Mouse (Mus musculus) intestine, embryonic 15.5 days (tissue): ENCODE data around the gene Irs2. TPM values are rescaled to one million over a fixed set of nuclear protein-coding genes. Genes with fewer than 3 reads are reported as not detected.

Experiments
- ATAC-seq: fragments of 200-750 bp; cut with Nextera tagmentation; 2 replicates; pipeline ENCODE4 v1.8.0; 2017; ENCODE audit warnings: moderate TSS enrichment, moderate library complexity
- H3K27ac ChIP-seq: fragments of 300-500 bp; sonication (generic); 2 replicates; pipeline ENCODE4 v1.5.1; 2015; ENCODE audit warnings: mild to moderate bottlenecking, inconsistent platforms
- H3K27me3 ChIP-seq: fragments of 300-500 bp; sonication (generic); replicated peaks from 2 replicates; pipeline ENCODE4 v1.6.1; 2015; ENCODE audit warnings: inconsistent platforms
- H3K36me3 ChIP-seq: fragments of 300-500 bp; sonication (generic); 2 replicates; pipeline ENCODE4 v1.6.1; 2015; ENCODE audit warnings: inconsistent platforms
- H3K4me1 ChIP-seq: fragments of 300-500 bp; sonication (generic); replicated peaks from 2 replicates; pipeline ENCODE4 v1.6.1; 2015; ENCODE audit warnings: inconsistent platforms
- H3K4me2 ChIP-seq: fragments of 300-500 bp; sonication (generic); replicated peaks from 2 replicates; pipeline ENCODE4 v1.6.1; 2015; ENCODE audit warnings: mild to moderate bottlenecking, inconsistent platforms
- H3K4me3 ChIP-seq: fragments of 300-500 bp; sonication (generic); replicated peaks from 2 replicates; pipeline ENCODE4 v1.5.1; 2015; ENCODE audit warnings: inconsistent platforms
- H3K9ac ChIP-seq: fragments of 300-500 bp; sonication (generic); 2 replicates; pipeline ENCODE4 v1.6.1; 2015; ENCODE audit warnings: inconsistent platforms
- H3K9me3 ChIP-seq: fragments of 300-500 bp; sonication (generic); 2 replicates; pipeline ENCODE4 v1.6.1; 2016; ENCODE audit warnings: inconsistent platforms
- WGBS: fragments of 180-500 bp; shearing (Covaris S2); methylation state at CpG from one replicate; pipeline ENCODE4 v1.1.7; 2015; 5-methylcytosine and 5-hydroxymethylcytosine counted together
- polyA plus RNA-seq: library from polyadenylated mRNA; unstranded; fragments of >200 nt; fragmentation: Nextera tagmentation; extraction: Ambion mirVana; gene quantifications from 2 replicates; pipeline ENCODE4 v1.2.1, GENCODE M21; 2015

The Irs2 gene
- polyA plus RNA-seq, 1 experiment from 2014 or later, result 6.1 TPM

- no peaks in the 10 kb centered on the region; the same call in 1 of the 2 replicates for H3K27me3 ChIP-seq
- H3K9ac ChIP-seq, result no peak overlapping the region
- H3K27ac ChIP-seq, result no peak overlapping the region
- no peak overlapping the region for H3K4me2 ChIP-seq
- 72% methylated on average over 3 of the region's 3 CpGs for WGBS
- no peak for ATAC-seq
- peaks cover 22% of the 10 kb centered on the region for H3K4me1 ChIP-seq
- H3K36me3 ChIP-seq, result no peaks in the 10 kb centered on the region
- no peaks in the 10 kb centered on the region for H3K9me3 ChIP-seq
- H3K4me3 ChIP-seq, result no peak overlapping the region
Measured at GRCm38 (mm10) chr8:10939210-10939782, 69.0 kb downstream of the Irs2 start.

- no peak overlapping the region for H3K9ac ChIP-seq
- ATAC-seq, result no peak
- no peak overlapping the region for H3K4me3 ChIP-seq
- H3K9me3 ChIP-seq, result no peaks in the 10 kb centered on the region
- no peak overlapping the region for H3K27ac ChIP-seq
- H3K4me1 ChIP-seq, result peaks cover 17% of the 10 kb centered on the region
- no peak overlapping the region for H3K4me2 ChIP-seq
- H3K36me3 ChIP-seq, result no peaks in the 10 kb centered on the region
- WGBS, result 94% methylated on average over 6 of the region's 6 CpGs
- no peaks in the 10 kb centered on the region; the same call in 1 of the 2 replicates for H3K27me3 ChIP-seq
Measured at GRCm38 (mm10) chr8:10938284-10938683, 70.0 kb downstream of the Irs2 start.

- H3K27ac ChIP-seq, result no peak overlapping the region
Measured at GRCm38 (mm10) chr8:10936646-10937045, 71.6 kb downstream of the Irs2 start.

GRCm38 (mm10) chr8:10935231-10935630 is 73.0 kb downstream of the Irs2 start:
- Histone ChIP-seq H3K36me3 (no peaks in the 10 kb centered on the region), H3K4me2 (no peak overlapping the region), H3K27me3 (no peaks in the 10 kb centered on the region), H3K27ac (no peak overlapping the region), H3K4me1 (peaks cover 16% of the 10 kb centered on the region; the same call in 1 of the 2 replicates), H3K9me3 (no peaks in the 10 kb centered on the region), H3K4me3 (no peak overlapping the region), H3K9ac (no peak overlapping the region)
- WGBS, result 62% methylated on average over 8 of the region's 8 CpGs
- ATAC-seq, result no peak

More at GRCm38 (mm10) chr8:10936646-10937045, 71.6 kb downstream of the Irs2 start:
- 61% methylated on average over 9 of the region's 9 CpGs for WGBS
- Histone ChIP-seq H3K9ac (no peak overlapping the region), H3K27me3 (no peaks in the 10 kb centered on the region), H3K4me3 (no peak overlapping the region), H3K4me2 (no peak overlapping the region), H3K9me3 (no peaks in the 10 kb centered on the region), H3K36me3 (no peaks in the 10 kb centered on the region), H3K4me1 (peaks cover 16% of the 10 kb centered on the region; the same call in 1 of the 2 replicates)
- peak; percentile 67 for ATAC-seq
